ENCODE assay signal across 17 mouse cellular contexts in genomic region chr5:86906758-86907157, GRCm38 (mm10). TPM values are rescaled to one million over a fixed set of nuclear protein-coding genes. Genes with fewer than 3 reads are reported as not detected.
A peak's percentile ranks its signal among the peaks of the same experiment; 100 is the strongest.
DNase-seq lines count a peak whose midpoint lies in the region; ATAC-seq and TF ChIP-seq lines count a peak whose summit lies in the region.
"Had no signal": no experiment of that assay in that cellular context is flagged by ENCODE, and none has a peak within 500 bp of the region (broad histone marks: within the 10 kb centered on the region; RNA-seq: fewer than 3 reads in every experiment).

Gene Ugt2b34 (minus strand): TSS chr5:86906937.

- DNase-seq in intestine, embryonic 14.5 days (ENCODE audit: low spot score) = no peak
- peak; percentile 46 for DNase-seq in kidney, adult 2 months
- peak; percentile 2 to 5 for DNase-seq in kidney, postnatal 4 days
- DNase-seq in liver, postnatal 0 days = peak; percentile 17
- DNase-seq in cerebellum, postnatal 36 days = no peak
- no peak for DNase-seq in cerebellum, postnatal 25 days
- DNase-seq in frontal cortex, postnatal 10 days (ENCODE audit: low spot score in 2 of 2) = no peak
- DNase-seq: forebrain, postnatal 0 days; gastrocnemius, postnatal 36 days; lung, postnatal 14 days; right cerebral cortex, postnatal 25 days had no signal

- H3K27ac ChIP-seq in intestine, embryonic 14.5 days (ENCODE audit: low read depth) = no peak within 1 kb of the TSS
- peak within 1 kb of the TSS; percentile 6; the same call in 1 of the 2 replicates for H3K27ac ChIP-seq in kidney, adult 2 months (ENCODE audit: insufficient read depth, low read depth, low read length)
- 0 out of 2 replicates have a peak within 1 kb of the TSS, but pooled peaks have one; percentile 52 for H3K27ac ChIP-seq in liver, postnatal 0 days (ENCODE audit: low read depth)
- H3K27ac ChIP-seq: limb, embryonic 12.5 days; midbrain, embryonic 10.5 days had no signal

- H3K36me3 ChIP-seq in intestine, embryonic 14.5 days (ENCODE audit: control insufficient read depth, insufficient read depth, low read length) = no peaks in the 10 kb centered on the region
- H3K36me3 ChIP-seq in kidney, adult 2 months (ENCODE audit: control insufficient read depth, insufficient read depth, low read length) = no peaks in the 10 kb centered on the region
- H3K36me3 ChIP-seq in liver, postnatal 0 days (replicated peaks; ENCODE audit: insufficient read depth, low read length) = no peaks in the 10 kb centered on the region
- H3K36me3 ChIP-seq: G1E; heart, embryonic 12.5 days; limb, embryonic 12.5 days; midbrain, embryonic 10.5 days had no signal

- peak within 1 kb of the TSS; percentile 20; the same call in 1 of the 2 replicates for H3K9ac ChIP-seq in intestine, embryonic 14.5 days (ENCODE audit: low read length)
- no peak within 1 kb of the TSS; the same call in 1 of the 2 replicates for H3K9ac ChIP-seq in liver, postnatal 0 days (replicated peaks)
- H3K9ac ChIP-seq: forebrain, postnatal 0 days; heart, embryonic 12.5 days; limb, embryonic 12.5 days had no signal

- H3K4me1 ChIP-seq in intestine, embryonic 14.5 days (replicated peaks; ENCODE audit: control insufficient read depth, insufficient read depth, low read length) = no peaks in the 10 kb centered on the region
- no peaks in the 10 kb centered on the region for H3K4me1 ChIP-seq in kidney, adult 2 months (ENCODE audit: control insufficient read depth, insufficient read depth, low read length)
- H3K4me1 ChIP-seq in liver, postnatal 0 days (ENCODE audit: insufficient read depth) = no peaks in the 10 kb centered on the region
- H3K4me1 ChIP-seq: heart, embryonic 12.5 days; limb, embryonic 12.5 days; midbrain, embryonic 10.5 days had no signal

- H3K9me3 ChIP-seq in intestine, embryonic 14.5 days (ENCODE audit: control insufficient read depth, low read length) = no peaks in the 10 kb centered on the region
- no peaks in the 10 kb centered on the region for H3K9me3 ChIP-seq in liver, postnatal 0 days (ENCODE audit: low read length)
- H3K9me3 ChIP-seq: G1E; heart, embryonic 12.5 days; limb, embryonic 12.5 days; midbrain, embryonic 10.5 days had no signal

- H3K4me2 ChIP-seq in intestine, embryonic 14.5 days (ENCODE audit: low read length) = peak within 1 kb of the TSS; percentile 20
- H3K4me2 ChIP-seq in liver, postnatal 0 days (ENCODE audit: low read depth, low read length) = peak within 1 kb of the TSS; percentile 63
- H3K4me2 ChIP-seq: heart, embryonic 12.5 days; limb, embryonic 12.5 days had no signal

- 0 out of 2 replicates have a peak, but pooled peaks have one; percentile 15 for TF ChIP-seq EP300 in liver, postnatal 0 days (IDR thresholded peaks at IDR 0.05; ENCODE audit: low read depth)

- no peak for TF ChIP-seq CTCF in kidney, adult 2 months (conservative IDR thresholded peaks at IDR 0.05; ENCODE audit: insufficient read depth, insufficient read length, low read depth, low read length)
- no peak for TF ChIP-seq CTCF in liver, postnatal 0 days (IDR thresholded peaks at IDR 0.05; ENCODE audit: low read depth)

- no peaks in the 10 kb centered on the region for H3K27me3 ChIP-seq in intestine, embryonic 14.5 days (replicated peaks; ENCODE audit: control insufficient read depth, insufficient read depth, low read length)
- no peaks in the 10 kb centered on the region for H3K27me3 ChIP-seq in kidney, adult 2 months (replicated peaks; ENCODE audit: control insufficient read depth, insufficient read depth, low read length)
- no peaks in the 10 kb centered on the region for H3K27me3 ChIP-seq in liver, postnatal 0 days (ENCODE audit: insufficient read depth, low read length)
- H3K27me3 ChIP-seq: heart, embryonic 12.5 days; limb, embryonic 12.5 days had no signal

- peak within 1 kb of the TSS; percentile 41 for H3K4me3 ChIP-seq in intestine, embryonic 14.5 days (ENCODE audit: low read depth, low read length)
- peak within 1 kb of the TSS; percentile 32; the same call in 1 of the 2 replicates for H3K4me3 ChIP-seq in kidney, adult 2 months (ENCODE audit: insufficient read depth, low read depth, low read length)
- H3K4me3 ChIP-seq in liver, postnatal 0 days (ENCODE audit: low read depth, low read length) = peak within 1 kb of the TSS; percentile 19
- H3K4me3 ChIP-seq: heart, embryonic 12.5 days; limb, embryonic 12.5 days; midbrain, embryonic 10.5 days; myocyte had no signal

- ATAC-seq in intestine, embryonic 14.5 days (replicated peaks; ENCODE audit: low FRiP score, low TSS enrichment, low read depth) = peak; percentile 81
- ATAC-seq in liver, postnatal 0 days = peak; percentile 80
- ATAC-seq: forebrain, postnatal 0 days; inflammation-experienced regulatory T-cells, adult 6 months had no signal

- no peak for TF ChIP-seq POLR2A in kidney, adult 2 months (IDR thresholded peaks at IDR 0.05; ENCODE audit: low read depth, low read length)

- WGBS in intestine, embryonic 14.5 days = 44% methylated on average over 1 of the region's 1 CpGs
- 55% methylated on average over 1 of the region's 1 CpGs for WGBS in kidney, adult 2 months
- 37% methylated on average over 1 of the region's 1 CpGs for WGBS in liver, postnatal 0 days (ENCODE audit: insufficient replicate concordance)

RNA-seq across cellular contexts. Expression of gene Ugt2b34, which starts in this region (rescaled TPM):
- polyA plus RNA-seq in intestine, embryonic 14.5 days (2014; fragmentation: Nextera tagmentation; extraction: Ambion mirVana) = 104 and 105 TPM in 2 replicates
- 23.0 and 29.8 TPM in 2 replicates for polyA plus RNA-seq in kidney, adult 2 months (2012; rRNA removed)
- 102 and 108 TPM in 2 replicates for polyA plus RNA-seq in liver, postnatal 0 days (2015; fragmentation: Nextera tagmentation; extraction: Ambion mirVana)
- polyA plus RNA-seq: forebrain, postnatal 0 days; G1E; inflammation-experienced regulatory T-cells, adult 6 months; limb, embryonic 12.5 days; midbrain, embryonic 10.5 days; myocyte had no signal

Comparison
In these comparisons a context has a peak if more than half of its experiments do, and no peak if none do; other contexts are left out.
1. DNase-seq: peak in kidney, adult 2 months (single experiment), kidney, postnatal 4 days (2 of 2) and liver, postnatal 0 days (single experiment); none in intestine, embryonic 14.5 days (single experiment), cerebellum, postnatal 36 days (0 of 2), cerebellum, postnatal 25 days (0 of 2) and frontal cortex, postnatal 10 days (0 of 2).
2. Peak in every context shown above with its lines, with median percentiles within 50 percentile points of each other: H3K4me3 ChIP-seq.